Mouse (Mus musculus) thymus, postnatal 14 days (tissue): ENCODE measurements around the gene Rbms2.
"Not testable (repeated sequence)": the region's sequence is repeated elsewhere in the genome, so short reads cannot be mapped to it uniquely, and the experiment has no call there.

ENCODE experiments used
- DNase-seq: peaks from one replicate; pipeline ENCODE4 v3.0.0; 2021

The Rbms2 gene

DNA sequence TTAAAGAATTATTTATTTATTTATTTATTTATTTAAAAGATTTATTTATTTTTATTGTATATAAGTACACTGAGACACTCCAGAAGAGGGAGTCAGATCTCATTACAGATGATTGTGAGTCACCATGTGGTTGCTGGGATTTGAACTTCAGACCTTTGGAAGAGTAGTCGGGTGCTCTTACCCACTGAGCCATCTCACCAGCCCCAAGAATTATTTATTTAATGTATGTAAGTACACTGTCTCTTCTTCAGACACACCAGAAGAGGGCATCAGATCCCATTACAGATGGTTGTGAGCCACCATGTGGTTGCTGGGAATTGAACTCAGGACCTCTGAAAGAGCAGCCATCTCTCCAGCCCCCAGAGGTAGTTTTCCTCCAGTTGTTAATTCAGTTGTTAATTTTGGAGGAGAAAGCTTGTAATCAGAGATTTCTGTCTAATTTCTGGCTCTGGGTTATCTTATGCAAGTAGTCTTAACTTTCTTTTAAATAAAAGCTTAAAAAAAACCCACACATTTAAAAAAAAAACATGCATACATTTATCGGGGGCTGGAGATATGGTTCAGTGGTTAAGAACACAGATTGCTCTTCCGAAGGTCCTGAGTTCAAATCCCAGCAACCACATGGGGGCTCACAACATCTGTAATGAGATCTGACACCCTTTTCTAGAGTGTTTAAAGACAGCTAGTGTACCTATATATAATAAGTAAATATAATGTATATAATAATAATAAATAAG lies 12.1 kb upstream of the Rbms2 start:
- not testable (repeated sequence) for DNase-seq

DNA sequence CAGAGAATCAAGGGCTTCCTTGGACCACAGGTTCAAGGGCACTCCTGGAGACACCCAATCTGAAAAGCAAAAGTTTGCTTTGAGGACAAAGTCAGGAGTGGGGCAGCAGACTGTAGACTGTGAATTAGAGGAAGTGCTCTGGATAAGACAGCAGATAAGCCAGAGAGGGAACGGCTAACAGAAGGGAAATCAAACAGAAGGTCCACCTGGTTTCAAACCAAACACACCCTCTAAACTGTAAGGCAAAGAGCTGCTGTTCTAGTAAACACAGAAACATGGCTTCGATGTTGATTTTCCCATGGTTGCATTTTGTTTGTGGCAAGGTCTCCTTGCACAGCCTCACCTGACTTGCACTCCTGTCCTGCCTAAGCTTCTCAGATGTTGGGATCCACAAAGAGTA lies 11.4 kb upstream of the Rbms2 start:
- DNase-seq, result no peak

DNA sequence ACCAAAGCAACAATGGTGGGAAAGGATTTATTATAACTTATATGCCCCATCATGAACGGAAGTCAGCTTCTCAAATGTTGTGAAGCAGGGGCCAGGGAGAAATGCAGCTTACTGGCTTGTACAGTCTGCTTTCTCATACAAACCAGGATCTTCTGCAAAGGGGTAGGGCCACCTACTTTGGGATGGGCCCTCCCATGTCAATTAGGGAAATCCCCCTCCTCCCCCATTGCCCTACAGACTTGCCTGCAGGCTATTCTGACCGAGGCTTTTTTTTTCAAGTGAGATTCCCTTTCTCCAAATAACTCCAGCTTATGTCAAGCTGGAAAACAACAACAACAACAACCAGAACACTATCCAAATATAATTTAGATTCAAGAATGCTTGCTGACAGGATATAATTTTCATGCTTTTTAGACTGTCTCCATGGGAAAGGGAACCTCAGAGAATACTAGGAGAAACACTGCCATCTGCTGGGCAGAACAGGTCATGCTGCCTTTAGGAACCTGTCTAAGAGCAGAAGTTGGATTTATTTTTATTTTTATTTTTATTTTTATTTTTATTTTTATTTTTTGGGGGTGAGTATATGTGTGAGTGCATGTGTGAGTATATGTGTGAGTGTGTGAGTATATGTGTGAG lies 8.3 kb upstream of the Rbms2 start:
- DNase-seq, result peak; percentile 79

DNA sequence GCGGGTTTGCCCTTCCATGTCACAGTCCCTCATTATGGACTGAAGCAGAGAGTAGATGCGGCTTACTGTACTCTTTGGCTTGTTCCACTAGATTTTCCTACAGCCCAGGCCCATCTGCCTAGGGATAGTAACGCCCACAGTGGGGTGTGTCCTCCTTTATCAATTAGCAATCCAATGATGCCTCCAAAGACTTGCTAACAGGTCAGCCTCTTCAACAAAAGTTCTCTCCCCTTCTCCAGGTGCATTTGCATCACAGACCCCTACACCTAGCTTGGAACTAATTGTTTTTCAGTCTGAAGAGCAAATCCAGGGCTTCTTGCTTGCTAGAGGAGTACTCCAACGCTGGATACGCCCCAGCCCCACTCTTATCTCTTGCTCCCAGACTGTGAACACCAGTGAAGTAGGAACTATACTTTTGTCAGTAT lies 7.1 kb upstream of the Rbms2 start:
- no peak for DNase-seq

DNA sequence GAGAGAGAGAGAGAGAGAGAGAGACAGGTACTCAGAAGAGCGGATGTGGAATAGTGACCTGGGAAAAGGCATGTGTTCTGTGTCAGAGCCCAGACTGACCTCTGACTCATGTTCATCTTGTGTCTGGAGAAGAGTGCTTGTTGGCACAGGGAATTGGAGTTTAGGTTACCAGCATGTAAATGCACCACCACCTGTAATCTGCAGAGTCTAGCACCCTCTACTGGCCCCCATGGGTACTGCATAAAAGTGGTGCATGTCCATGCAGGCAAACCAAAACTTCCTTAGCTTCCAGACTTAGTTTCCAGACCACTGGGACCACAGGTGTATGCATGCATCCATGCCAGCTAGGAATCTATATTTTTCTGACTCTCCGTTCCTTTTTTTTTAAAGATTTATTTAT lies 5.9 kb upstream of the Rbms2 start:
- peak; percentile 82 for DNase-seq

DNA sequence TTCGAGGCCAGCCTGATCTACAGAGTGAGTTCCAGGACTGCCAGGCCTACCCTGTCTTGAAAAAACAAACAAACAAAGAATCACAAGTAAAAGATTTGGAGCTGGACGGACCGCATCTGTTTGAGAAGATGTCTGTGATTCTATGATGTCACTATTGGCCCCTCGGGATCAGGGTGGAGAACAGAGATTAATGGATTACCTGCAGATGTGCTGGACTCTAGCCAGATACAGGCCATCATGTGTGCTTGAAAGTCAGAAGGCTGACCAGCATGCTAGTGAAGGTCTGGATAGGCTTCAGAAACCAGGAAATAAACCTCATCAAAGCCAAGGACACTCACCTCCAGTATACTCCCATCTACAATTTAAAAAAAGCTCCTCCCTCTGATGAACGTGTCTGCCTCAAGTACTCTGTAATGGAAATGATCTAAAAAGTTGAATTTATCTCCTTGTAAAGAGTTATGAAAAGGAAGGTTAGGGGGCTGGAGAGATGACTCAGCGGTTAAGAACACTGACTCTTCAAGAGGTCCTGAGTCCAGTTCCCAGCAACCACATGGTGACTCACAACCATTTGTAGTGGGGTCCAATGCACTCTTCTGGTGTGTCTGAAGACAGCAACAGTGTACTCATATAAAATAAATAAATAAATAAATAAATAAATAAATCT lies 5.3 kb upstream of the Rbms2 start:
- no peak for DNase-seq

DNA sequence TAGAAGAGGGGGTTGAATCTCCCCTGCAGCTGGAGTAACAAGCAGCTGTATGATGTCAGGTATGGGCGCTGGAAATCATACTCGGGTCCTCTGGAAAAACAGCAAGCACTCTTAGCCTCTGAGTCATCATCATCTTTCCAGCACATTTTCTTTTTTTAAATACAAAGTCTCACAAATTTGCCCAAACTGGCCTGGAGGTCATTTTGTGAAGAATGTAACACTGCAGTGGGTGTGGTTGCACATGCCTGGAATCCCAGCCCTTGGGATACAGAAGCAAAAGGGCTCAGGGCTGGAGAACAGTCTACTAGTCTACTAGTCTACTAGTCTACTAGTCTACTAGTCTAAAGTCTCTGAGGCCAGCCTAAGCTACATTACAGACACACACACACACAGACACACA lies 4.2 kb upstream of the Rbms2 start:
- no peak for DNase-seq

DNA sequence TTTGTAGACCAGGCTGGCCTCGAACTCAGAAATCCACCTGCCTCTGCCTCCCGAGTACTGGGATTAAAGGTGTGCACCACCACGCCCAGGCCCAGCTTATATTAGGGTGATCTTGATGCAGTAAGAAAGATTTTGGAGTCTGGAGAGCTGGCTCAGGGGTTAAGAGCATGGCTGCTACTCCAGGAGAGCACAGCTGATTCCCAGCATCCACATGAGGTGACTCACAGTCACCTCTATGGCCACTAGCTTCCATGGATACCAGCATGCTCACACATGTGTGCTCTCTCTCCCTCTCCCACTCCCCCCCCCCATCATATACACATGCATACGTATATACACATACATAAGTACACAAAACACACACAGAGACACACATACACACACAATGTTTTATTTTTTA lies 2.8 kb downstream of the Rbms2 start:
- DNase-seq, result no peak

DNA sequence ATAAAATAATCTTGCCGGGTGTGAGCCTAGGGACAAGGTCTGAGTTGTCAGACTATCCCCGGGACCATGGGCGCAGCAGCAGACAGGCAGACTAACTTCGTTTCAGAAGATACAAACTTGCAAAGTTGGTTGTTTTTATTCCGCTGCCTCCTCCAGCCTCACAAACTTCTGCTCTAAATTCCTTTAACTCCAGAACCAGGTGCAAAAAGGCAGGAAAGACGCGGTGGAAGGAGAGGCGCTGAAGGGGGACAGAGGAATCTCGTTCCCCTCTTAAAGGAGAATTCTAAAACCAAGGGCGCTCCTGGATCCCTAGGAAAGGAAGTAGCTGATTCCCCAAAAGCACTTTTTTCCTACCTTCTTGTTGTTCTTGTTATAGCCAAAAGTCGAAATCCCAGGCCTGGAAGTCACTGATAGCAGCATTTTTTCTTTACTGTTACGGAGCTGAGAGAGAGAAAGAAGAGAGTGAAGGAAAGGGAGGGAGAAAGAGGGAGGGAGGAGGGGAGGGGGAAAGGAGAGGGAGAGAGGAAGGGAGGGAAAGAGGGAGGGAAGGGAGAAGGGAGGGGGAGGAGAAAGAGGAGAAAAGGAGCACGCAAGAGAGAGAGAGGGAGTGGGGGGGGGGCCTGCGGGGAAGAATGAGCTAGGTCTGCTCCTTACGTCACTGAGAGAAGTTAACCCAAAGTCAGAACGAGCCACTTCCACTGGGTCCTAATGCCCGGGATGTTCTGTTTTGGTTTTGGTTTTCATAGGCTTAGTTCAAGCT lies 3.9 kb downstream of the Rbms2 start:
- peak; percentile 73 for DNase-seq

DNA sequence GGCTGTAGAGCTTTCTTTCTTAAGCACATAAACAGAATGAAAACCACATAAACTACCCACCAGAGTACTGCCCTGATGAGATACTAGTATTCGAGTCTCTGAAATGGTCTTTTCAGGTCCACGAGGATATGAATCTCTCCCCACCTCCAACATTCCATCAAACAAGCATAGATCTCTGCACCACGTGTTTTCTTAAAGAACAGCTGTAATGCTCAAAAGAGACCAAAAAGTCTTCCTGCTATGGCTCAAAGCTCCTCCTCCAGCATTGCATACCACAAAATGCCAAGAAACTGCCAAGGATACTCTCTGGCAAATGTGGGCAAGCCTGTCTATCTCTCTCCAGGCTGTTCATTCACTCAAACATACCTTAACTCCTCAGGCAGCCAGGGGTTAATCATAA lies 4.8 kb downstream of the Rbms2 start:
- DNase-seq, result no peak

DNA sequence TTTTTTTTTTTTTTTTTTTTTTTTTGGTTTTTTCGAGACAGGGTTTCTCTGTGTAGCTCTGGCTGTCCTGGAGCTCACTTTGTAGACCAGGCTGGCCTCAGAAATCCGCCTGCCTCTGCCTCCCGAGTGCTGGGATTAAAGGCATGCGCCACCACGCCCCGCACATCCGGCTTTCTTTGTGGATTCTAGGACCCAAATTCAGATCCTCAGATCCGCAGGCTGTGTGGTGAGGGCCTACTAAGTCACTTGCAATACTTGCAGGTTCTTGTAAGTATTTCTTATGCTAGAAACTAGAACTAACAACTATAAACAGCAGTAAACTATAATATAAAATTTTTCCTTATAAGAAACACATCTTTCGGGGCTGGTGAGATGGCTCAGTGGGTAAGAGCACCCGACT lies 8.7 kb downstream of the Rbms2 start:
- not testable (repeated sequence) for DNase-seq

DNA sequence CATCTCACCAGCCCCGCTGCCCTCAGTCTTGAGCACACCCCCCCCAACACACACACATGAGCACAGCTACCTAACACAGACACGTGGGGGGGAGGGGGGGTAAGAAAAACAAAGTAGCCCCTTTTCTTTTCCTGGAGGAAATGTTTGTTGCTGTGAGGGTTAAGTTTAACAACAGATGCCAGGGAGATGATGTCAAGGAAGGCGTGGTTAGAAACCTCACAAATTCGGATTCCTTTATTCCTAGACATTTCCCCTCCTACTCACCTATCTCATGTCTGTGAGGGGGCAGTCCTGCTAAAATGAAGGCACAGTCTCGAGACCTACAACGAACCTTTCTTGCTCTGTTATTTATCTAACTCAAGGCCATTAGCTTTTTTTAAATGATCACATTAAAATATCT lies 13.0 kb downstream of the Rbms2 start:
- no peak for DNase-seq

DNA sequence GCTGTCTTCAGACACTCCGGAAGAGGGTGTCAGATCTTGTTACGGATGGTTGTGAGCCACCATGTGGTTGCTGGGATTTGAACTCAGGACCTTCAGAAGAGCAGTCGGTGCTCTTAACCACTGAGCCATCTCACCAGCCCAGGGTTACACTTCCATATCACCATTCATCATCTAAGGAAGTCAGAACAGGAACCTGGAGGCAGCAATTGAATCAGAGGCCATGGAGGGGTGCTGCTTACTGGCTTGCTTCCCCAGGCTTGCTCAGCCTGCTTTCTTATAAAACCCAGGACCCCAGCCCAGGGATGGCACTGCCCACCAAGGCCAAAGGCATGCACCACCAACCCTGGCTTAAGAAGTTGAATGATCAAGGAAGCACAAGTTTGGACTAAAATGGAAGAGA lies 14.4 kb downstream of the Rbms2 start:
- DNase-seq, result not testable (repeated sequence)

DNA sequence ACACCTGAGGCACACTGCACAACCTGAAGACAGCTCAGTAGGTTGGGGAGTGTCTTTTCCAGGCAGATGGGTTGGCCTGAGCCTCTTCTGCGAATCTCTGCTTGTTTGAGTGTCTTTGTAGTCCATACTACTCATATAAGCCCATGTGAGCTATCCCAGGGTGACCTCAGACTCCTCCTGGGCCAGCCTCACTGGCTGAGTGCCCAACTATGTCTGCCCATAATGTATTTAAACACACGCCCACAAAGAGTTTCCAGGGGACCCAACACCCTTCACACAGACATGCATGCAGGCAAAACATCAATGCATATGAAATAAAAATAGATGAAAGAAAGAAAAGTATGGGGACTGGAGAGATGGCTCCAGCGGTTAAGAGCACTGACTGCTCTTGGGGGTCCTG lies 26.1 kb downstream of the Rbms2 start:
- DNase-seq, result no peak

DNA sequence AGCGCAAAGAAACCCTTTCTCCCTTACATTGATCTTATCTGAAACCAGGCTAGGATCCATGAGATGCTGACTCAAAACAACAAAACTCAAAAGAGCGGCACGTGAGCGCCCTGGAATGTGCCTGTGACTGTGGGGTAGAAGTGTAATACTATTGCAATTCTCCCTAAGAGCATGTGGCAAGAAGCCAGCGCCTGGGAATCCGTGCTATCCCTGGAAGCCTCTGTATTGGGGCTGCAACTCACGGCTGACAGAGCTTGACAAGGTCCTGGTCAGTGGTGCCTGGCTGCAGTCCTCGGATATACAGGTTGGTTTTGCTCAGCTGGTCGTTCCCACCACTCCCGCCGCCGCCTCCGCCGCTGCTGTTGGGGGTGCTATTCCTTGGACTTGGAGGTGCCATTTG lies 29.2 kb downstream of the Rbms2 start:
- DNase-seq, result no peak

DNA sequence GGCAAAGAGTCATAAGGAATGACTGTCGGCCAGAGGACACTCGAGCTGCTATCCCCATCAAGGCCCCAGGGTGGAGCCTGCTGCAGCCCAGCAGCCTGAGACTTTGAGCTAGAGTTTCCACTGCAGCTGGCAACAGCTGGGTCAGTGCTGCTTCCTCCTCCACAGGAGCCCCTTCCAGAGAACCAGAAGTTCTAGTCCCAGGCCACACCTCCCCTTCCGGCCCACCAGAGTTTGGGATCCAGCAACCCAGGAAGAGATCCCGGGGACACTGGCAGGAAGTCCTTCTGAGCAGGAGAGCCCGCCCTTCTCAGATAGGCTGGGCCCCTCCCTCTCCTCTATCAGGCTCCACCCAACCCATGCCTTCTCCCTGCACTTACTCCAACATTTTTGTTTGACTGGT lies 30.5 kb downstream of the Rbms2 start:
- peak; percentile 38 for DNase-seq

DNA sequence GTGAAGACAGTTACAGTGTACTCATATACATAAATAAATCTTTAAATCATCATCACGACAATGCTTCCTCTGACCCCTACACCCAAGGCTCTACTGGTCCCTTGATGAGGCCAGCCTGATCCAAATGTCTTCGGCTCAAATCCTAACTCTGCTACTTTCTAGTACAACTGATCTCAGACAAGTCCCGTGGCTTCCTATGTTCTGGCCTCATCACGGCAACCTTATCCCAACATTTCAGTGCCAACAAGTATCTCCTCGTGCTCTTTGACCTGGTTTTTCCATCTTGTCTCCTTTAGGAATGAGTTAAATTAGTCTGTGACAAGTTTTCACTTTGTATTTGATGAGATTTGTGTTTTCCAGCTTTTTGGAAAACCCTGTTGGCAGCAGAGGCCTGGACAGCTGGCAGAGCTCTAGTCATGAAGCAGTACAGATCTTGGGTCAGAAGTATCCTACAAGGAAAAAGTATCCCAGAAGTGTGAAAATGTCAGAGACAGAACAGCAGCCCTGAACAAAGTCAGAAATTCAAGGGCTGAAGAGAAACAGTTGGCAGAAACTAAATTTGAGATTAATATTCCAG lies 31.2 kb downstream of the Rbms2 start:
- DNase-seq, result no peak

DNA sequence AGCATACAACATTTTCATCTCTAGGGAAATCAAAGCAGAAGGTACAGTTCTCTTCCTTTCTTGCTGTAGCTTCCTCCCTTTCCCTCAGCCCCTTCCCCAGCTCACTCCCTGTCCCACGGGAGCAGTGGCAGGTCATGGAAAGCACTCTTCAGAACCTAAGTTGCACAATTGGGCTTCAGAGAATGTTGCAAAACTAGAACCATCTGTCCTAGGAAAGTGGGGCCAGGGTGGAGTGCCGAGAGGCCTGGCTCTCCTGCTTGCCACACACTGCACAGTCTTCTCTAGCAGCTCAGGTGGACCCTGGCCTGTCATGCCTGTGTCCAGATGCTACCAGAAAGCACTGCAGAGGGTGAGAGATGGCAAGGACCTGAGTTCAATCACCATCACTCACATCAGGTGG lies 35.1 kb downstream of the Rbms2 start:
- no peak for DNase-seq

DNA sequence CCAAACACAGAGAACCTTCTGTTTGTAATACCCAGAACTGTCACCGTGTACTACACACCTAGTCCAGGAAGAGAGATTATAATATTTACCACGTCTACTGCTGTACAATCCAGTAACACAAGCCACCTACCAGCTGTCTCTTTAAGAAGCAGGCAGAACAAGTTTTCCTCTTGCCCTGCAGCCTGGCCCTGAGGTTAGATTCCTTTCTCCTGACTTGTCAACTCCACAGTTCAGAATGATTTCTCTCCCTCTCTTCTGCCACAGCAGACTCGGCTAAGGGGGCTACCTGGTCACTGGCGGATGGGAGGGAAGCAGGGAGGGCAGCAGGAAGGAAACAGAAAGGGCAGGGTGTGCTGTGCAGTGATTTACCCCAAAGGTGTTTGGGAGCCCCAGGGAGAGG lies 36.4 kb downstream of the Rbms2 start:
- DNase-seq, result no peak

DNA sequence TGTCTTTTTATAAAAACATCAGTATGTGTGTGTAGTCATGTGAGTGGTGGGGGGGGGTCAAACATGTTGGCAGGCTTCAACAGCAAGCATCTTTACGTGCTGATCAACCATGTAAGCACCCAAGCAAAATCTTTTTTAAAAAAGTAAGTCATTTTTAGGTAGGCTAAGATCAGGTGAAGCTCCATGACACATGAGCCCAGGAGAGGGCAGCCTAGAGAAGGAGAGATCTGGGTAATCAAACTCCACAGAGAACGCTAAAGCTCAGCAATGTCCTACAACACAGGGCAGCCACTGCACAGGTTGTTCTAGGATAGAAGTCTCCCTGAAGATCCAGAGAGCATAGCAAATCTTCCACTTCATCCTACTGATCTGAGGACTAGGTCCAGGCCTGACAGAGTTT lies 37.9 kb downstream of the Rbms2 start:
- peak; percentile 26 for DNase-seq

DNA sequence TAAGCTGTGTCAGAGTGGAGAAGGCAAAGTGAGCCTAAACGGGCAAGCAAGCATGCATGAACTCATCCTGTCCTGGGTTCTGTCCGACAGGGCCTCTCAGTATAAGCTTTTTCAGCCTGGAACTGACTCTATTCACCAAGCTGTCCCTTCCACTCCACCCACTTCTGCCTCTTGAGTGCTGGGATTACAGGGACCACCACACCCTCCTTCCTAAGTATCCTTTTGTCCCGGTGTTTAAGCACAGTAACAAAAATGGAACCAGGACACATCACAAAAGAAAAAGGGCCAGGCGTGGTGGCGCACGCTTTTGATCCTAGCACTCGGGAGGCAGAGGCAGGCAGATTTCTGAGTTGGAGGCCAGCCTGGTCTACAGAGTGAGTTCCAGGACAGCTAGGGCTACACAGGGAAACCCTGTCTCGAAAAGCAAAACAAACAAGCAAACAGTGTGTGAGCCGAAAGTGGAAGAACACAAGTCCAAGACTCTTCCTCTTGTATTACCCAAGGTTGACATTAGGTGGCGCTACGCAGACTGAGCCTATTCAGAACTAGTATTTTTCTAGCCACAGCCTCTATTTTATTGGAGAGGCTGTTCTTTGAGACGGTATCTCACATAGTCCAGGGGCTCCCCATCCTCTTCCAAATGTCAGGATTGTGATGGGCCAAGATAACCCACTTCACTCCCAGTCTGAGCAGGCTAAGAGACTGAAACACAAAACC lies 39.7 kb downstream of the Rbms2 start:
- DNase-seq, result peak; percentile 61

DNA sequence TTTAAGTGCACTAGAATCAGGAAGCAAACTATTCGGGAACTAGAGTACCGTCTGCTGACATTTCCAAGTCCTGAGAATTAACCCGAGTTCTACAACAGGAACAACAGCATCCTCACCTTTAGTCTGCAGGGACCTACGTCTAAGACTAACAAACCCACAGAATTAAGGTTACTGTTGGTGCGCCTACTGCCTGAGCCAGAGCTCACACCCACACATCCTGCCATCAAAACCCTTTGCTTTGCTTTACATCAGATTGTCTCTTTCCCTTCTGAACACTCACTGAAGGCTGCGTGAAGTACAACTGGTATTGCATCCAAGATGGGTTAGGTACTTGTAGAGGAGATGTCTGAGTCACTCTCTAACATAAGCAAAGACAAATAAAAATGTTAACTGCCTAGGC lies 44.7 kb downstream of the Rbms2 start:
- peak; percentile 37 for DNase-seq
